Mouse (Mus musculus): ENCODE data around the gene Mb21d2. TPM values are rescaled to one million over a fixed set of nuclear protein-coding genes. Genes with fewer than 3 reads are reported as not detected.

The Mb21d2 gene
- total RNA-seq, 1 experiment from 2014 or later: not detected

DNA sequence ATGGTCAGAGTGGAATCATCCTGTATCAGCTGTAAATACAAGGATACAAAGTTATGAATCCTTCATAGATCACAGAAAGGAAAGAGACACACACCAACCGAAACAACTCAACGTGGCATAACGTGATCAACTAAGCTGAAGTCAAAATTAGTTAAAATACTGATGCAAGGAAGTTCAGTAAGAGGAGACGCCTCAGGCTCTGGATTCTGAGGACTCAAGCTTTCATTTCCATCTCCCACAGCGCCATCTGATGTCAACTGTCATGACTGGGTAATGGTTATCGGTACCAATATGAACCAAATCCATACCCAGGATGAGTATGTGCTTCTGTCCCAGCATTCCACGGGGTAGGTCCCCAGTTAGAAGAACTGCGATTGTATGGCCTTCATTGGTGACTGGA is 104.7 kb downstream of the Mb21d2 start:
- ATAC-seq (ENCODE audit: extremely low read depth, insufficient number of reproducible peaks, low FRiP score, poor library complexity, severe bottlenecking): no peak

GRCm38 (mm10) chr16:28821774-28822173 is 107.7 kb downstream of the Mb21d2 start:
- no peak for ATAC-seq (ENCODE audit: extremely low read depth, insufficient number of reproducible peaks, low FRiP score, poor library complexity, severe bottlenecking)

- no peak for ATAC-seq (ENCODE audit: extremely low read depth, insufficient number of reproducible peaks, low FRiP score, poor library complexity, severe bottlenecking)
These were observed 110.7 kb downstream of the Mb21d2 start for GRCm38 (mm10) chr16:28818749-28819285.

DNA sequence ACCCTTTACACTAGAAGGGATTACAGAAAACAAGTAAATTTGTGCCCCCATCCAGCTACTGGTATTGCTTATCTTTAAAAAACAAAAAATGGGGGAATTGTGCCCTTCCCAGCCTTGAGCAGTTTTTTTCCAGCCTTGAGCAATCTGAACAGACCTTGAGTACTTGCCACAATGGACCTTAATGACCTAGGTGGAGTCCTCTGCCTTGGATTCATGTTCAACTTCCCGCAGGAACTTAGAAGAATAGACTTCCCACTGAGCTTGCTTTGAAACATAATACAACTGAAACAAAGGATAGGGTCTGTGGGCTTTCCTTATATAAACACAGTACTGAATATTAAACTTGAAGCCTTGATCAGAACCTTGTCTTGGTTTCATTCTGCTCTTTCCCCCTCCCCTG is 116.2 kb downstream of the Mb21d2 start:
- no peak for ATAC-seq (ENCODE audit: extremely low read depth, insufficient number of reproducible peaks, low FRiP score, poor library complexity, severe bottlenecking)

DNA sequence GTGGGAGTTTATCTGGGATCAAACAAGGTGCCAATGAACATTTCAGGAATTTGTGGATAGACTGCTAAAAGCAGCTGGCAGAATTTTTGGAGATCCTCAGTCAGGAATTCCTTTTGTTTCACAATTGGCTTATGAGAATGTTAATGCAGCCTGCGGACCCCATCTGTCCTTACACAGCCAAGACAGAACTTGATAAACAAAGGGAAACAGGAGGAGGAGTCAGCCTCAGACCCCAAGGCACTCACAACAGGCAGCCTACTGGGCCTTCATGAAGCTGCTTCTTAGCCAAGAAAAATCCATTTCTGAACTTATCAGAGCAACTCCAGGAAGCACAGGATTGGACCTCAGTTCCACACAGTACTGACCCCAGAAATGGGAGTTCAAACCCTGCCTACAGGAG is 120.4 kb downstream of the Mb21d2 start:
- ATAC-seq (ENCODE audit: extremely low read depth, insufficient number of reproducible peaks, low FRiP score, poor library complexity, severe bottlenecking): no peak

GRCm38 (mm10) chr16:28793115-28793514 is 136.4 kb downstream of the Mb21d2 start:
- ATAC-seq (ENCODE audit: extremely low read depth, insufficient number of reproducible peaks, low FRiP score, poor library complexity, severe bottlenecking): no peak

Other genes starting within 250 kb of the Mb21d2 start
- gene Fgf12, start 176.6 kb downstream of the Mb21d2 start, total RNA-seq (2017): 0.23 TPM in 1 of 2 replicates, not detected in the other

Measured in neutrophil, adult 5-6 weeks (primary cell).